Mouse (Mus musculus) embryonic facial prominence, embryonic 12.5 days (tissue): Measurements from ENCODE around the gene Il17re. TPM values are rescaled to one million over a fixed set of nuclear protein-coding genes. Genes with fewer than 3 reads are reported as not detected.

Experiments used
- ATAC-seq: fragments of 200-750 bp; cut with Nextera tagmentation; 2 replicates; pipeline ENCODE4 v1.8.0; 2017; ENCODE audit not compliant: insufficient number of reproducible peaks, insufficient read depth, low FRiP score, low TSS enrichment
- H3K27ac ChIP-seq: fragments of 300-500 bp; sonication (generic); 2 replicates; pipeline ENCODE4 v1.5.1; 2016; ENCODE audit warnings: mild to moderate bottlenecking
- H3K27me3 ChIP-seq: fragments of 300-500 bp; sonication (generic); 2 replicates; pipeline ENCODE4 v1.6.1; 2016; ENCODE audit warnings: mild to moderate bottlenecking, moderate library complexity
- H3K36me3 ChIP-seq: fragments of 300-500 bp; sonication (generic); 2 replicates; pipeline ENCODE4 v1.6.1; 2016; ENCODE audit warnings: mild to moderate bottlenecking
- H3K4me1 ChIP-seq: fragments of 300-500 bp; sonication (generic); 2 replicates; pipeline ENCODE4 v1.6.1; 2016
- H3K4me2 ChIP-seq: fragments of 300-500 bp; sonication (generic); replicated peaks from 2 replicates; pipeline ENCODE4 v1.6.1; 2016; ENCODE audit warnings: mild to moderate bottlenecking, moderate library complexity
- H3K4me3 ChIP-seq: fragments of 300-500 bp; sonication (generic); 2 replicates; pipeline ENCODE4 v1.5.1; 2016; ENCODE audit warnings: mild to moderate bottlenecking
- H3K9ac ChIP-seq: fragments of 300-500 bp; sonication (generic); 2 replicates; pipeline ENCODE4 v1.6.1; 2016; ENCODE audit warnings: mild to moderate bottlenecking, moderate library complexity
- H3K9me3 ChIP-seq: fragments of 300-500 bp; sonication (generic); 2 replicates; pipeline ENCODE4 v1.6.1; 2016; ENCODE audit warnings: mild to moderate bottlenecking, moderate library complexity
- WGBS: fragments of 180-500 bp; shearing (Covaris S2); methylation state at CpG from one replicate; pipeline ENCODE4 v1.1.7; 2016; 5-methylcytosine and 5-hydroxymethylcytosine counted together
- polyA plus RNA-seq: library from polyadenylated mRNA; unstranded; fragments of >200 nt; fragmentation: Nextera tagmentation; extraction: Ambion mirVana; gene quantifications from 2 replicates; pipeline ENCODE4 v1.2.1, GENCODE M21; 2016

Gene Il17re
- polyA plus RNA-seq = 3.4 and 3.9 TPM in 2 replicates

DNA sequence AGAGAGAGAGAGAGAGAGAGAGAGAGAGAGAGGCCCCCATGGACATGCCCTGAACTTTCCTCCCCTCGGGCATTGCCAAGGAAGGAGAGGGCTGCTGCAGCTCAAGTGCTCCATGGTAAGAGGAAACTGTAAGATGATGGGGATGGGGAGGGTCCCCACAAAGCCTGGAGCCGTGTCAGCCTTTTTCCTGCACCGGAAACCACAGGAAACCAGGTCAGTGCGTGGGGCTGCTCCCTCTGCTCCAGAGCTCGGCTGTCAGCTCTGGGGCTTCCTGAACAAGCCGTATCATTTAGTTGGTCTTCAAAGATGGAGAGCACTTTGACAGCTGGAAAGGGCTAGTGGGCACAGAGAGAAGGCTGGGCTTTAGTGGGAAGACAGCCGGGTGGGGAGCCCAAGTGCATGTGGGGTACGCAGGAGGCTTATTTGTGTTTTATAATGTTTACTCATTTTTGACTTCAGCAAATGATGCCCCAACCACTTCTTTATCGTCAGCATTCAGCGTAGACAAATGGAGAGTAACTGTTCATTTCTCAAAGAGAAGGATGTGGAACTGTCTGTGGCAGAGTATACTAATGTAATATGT lies at the start of gene Il17re:
Il17re (plus strand) TSS at position 533 of the 583 bp plus-strand sequence.
- Histone ChIP-seq H3K4me2 (no peak within 1 kb of the TSS), H3K36me3 (no peaks in the 10 kb centered on the region), H3K4me1 (no peaks in the 10 kb centered on the region), H3K4me3 (peak within 1 kb of the TSS; percentile 6; the same call in 1 of the 2 replicates), H3K9ac (no peak within 1 kb of the TSS), H3K9me3 (no peaks in the 10 kb centered on the region), H3K27me3 (no peaks in the 10 kb centered on the region), H3K27ac (no peak within 1 kb of the TSS)
- no peak for ATAC-seq
- 51% methylated on average over 10 of the region's 10 CpGs for WGBS

GRCm38 (mm10) chr6:113410001-113410400 lies 48.3 kb upstream of the Il17re start:
- Histone ChIP-seq H3K4me1 (peaks cover 5% of the 10 kb centered on the region; the same call in 1 of the 2 replicates), H3K27me3 (no peaks in the 10 kb centered on the region)
- 74% methylated on average over 1 of the region's 1 CpGs for WGBS

GRCm38 (mm10) chr6:113416416-113416815 lies 41.9 kb upstream of the Il17re start:
- peaks cover 23% of the 10 kb centered on the region for H3K36me3 ChIP-seq

More at GRCm38 (mm10) chr6:113410001-113410400, 48.3 kb upstream of the Il17re start:
- Histone ChIP-seq H3K27ac (no peak overlapping the region), H3K9ac (no peak overlapping the region), H3K4me2 (no peak overlapping the region), H3K4me3 (no peak overlapping the region), H3K9me3 (no peaks in the 10 kb centered on the region), H3K36me3 (peaks cover 11% of the 10 kb centered on the region)
- no peak for ATAC-seq

GRCm38 (mm10) chr6:113418441-113419198 lies 39.7 kb upstream of the Il17re start:
- Histone ChIP-seq H3K27ac (0 out of 2 replicates have a peak overlapping the region, but pooled peaks have one; percentile 7), H3K27me3 (no peaks in the 10 kb centered on the region), H3K9me3 (no peaks in the 10 kb centered on the region), H3K4me2 (peak overlapping the region; percentile 76), H3K9ac (peak overlapping the region; percentile 68), H3K4me3 (peak overlapping the region; percentile 53), H3K36me3 (peaks cover 20% of the 10 kb centered on the region), H3K4me1 (peaks cover 11% of the 10 kb centered on the region)
- WGBS = 11% methylated on average over 16 of the region's 16 CpGs
- ATAC-seq = peak; percentile 49; the same call in 1 of the 2 replicates

More at GRCm38 (mm10) chr6:113416416-113416815, 41.9 kb upstream of the Il17re start:
- Histone ChIP-seq H3K9ac (no peak overlapping the region), H3K9me3 (no peaks in the 10 kb centered on the region), H3K27ac (no peak overlapping the region), H3K4me1 (peaks cover 11% of the 10 kb centered on the region), H3K4me2 (no peak overlapping the region), H3K4me3 (no peak overlapping the region), H3K27me3 (no peaks in the 10 kb centered on the region)
- WGBS = 83% methylated on average over 5 of the region's 5 CpGs
- no peak for ATAC-seq

- Histone ChIP-seq H3K9me3 (no peaks in the 10 kb centered on the region), H3K4me2 (peak within 1 kb of the TSS; percentile 76), H3K36me3 (peaks cover 17% of the 10 kb centered on the region), H3K4me3 (peak within 1 kb of the TSS; percentile 53), H3K4me1 (peaks cover 11% of the 10 kb centered on the region), H3K27ac (0 out of 2 replicates have a peak within 1 kb of the TSS, but pooled peaks have one; percentile 7), H3K27me3 (no peaks in the 10 kb centered on the region), H3K9ac (peak within 1 kb of the TSS; percentile 68)
- under 1% methylated on average over 25 of the region's 25 CpGs for WGBS
- peak; percentile 94 for ATAC-seq
Measured at GRCm38 (mm10) chr6:113419199-113419587, 39.1 kb upstream of the Il17re start, which contains the start of gene Rpusd3. Gene Rpusd3, minus strand, starts transcription at chr6:113419340.

- Histone ChIP-seq H3K9ac (no peak overlapping the region), H3K9me3 (no peaks in the 10 kb centered on the region), H3K4me3 (no peak overlapping the region), H3K4me2 (no peak overlapping the region), H3K4me1 (peaks cover 7% of the 10 kb centered on the region), H3K27me3 (no peaks in the 10 kb centered on the region), H3K27ac (no peak overlapping the region), H3K36me3 (no peaks in the 10 kb centered on the region)
- WGBS = 71% methylated on average over 4 of the region's 4 CpGs
- ATAC-seq = no peak
Measured at GRCm38 (mm10) chr6:113423000-113423399, 35.3 kb upstream of the Il17re start.

DNA sequence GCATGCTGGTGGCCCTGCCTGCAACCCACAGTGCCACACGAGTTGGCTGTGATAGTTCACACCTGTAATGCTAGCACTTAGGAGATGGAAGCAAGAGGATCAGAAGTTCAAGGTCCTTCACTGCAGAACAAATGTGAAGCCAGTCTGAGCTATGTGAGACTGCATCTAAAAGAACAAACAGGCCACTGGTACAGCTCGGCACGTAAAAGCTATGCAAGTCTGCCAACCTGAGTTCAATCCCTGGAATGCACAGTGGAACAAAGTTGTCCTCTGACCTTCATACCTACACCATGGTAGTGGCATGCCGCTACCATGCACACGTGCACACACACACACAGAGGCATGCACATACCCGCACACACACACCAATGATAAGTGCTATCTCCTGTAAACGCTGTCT lies 34.1 kb upstream of the Il17re start:
- ATAC-seq = no peak
- Histone ChIP-seq H3K4me3 (no peak overlapping the region), H3K9ac (no peak overlapping the region), H3K9me3 (no peaks in the 10 kb centered on the region), H3K27me3 (no peaks in the 10 kb centered on the region), H3K27ac (no peak overlapping the region), H3K36me3 (no peaks in the 10 kb centered on the region), H3K4me1 (no peaks in the 10 kb centered on the region), H3K4me2 (no peak overlapping the region)
- WGBS = 83% methylated on average over 7 of the region's 7 CpGs

- no peaks in the 10 kb centered on the region for H3K9me3 ChIP-seq
- WGBS = 87% methylated on average over 4 of the region's 4 CpGs
- no peak overlapping the region for H3K4me3 ChIP-seq
- H3K4me1 ChIP-seq = no peaks in the 10 kb centered on the region
- ATAC-seq = no peak
- H3K36me3 ChIP-seq = no peaks in the 10 kb centered on the region
- H3K27ac ChIP-seq = no peak overlapping the region
- H3K27me3 ChIP-seq = no peaks in the 10 kb centered on the region
- H3K4me2 ChIP-seq = no peak overlapping the region
- H3K9ac ChIP-seq = no peak overlapping the region
Measured at GRCm38 (mm10) chr6:113426696-113427095, 31.6 kb upstream of the Il17re start.

- WGBS = 63% methylated on average over 3 of the region's 3 CpGs
Measured at GRCm38 (mm10) chr6:113427397-113427796, 30.9 kb upstream of the Il17re start.

DNA sequence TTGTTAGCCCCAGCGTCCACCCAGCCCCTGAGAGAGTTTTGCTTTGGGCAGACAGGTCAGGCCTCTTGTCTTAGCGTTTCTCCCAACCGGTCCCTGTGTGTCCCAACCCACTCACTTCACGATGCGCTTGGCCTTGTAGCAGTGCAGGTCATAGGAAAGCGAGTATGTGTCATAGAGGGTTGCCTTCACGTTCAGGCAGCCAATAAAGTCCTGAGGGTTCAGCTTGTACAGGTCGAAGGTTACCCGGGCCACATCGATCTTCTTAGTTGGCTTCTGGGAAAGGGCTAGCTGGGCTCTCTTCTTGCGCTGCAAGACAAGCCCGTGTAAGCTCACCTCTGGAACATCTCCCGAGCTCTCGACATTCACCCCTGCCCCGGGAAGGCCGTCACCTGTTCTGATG lies 30.3 kb upstream of the Il17re start:
- 88% methylated on average over 16 of the region's 16 CpGs for WGBS
- H3K4me1 ChIP-seq = no peaks in the 10 kb centered on the region
- H3K9me3 ChIP-seq = no peaks in the 10 kb centered on the region
- no peak overlapping the region for H3K4me3 ChIP-seq
- no peak overlapping the region for H3K9ac ChIP-seq
- H3K4me2 ChIP-seq = no peak overlapping the region
- H3K27ac ChIP-seq = no peak overlapping the region
- ATAC-seq = no peak
- H3K27me3 ChIP-seq = no peaks in the 10 kb centered on the region
- H3K36me3 ChIP-seq = no peaks in the 10 kb centered on the region

More at GRCm38 (mm10) chr6:113427397-113427796, 30.9 kb upstream of the Il17re start:
- H3K4me3 ChIP-seq = no peak overlapping the region
- H3K4me2 ChIP-seq = no peak overlapping the region
- H3K9me3 ChIP-seq = no peaks in the 10 kb centered on the region
- H3K4me1 ChIP-seq = no peaks in the 10 kb centered on the region
- no peak overlapping the region for H3K9ac ChIP-seq
- no peak for ATAC-seq
- no peaks in the 10 kb centered on the region for H3K36me3 ChIP-seq
- H3K27ac ChIP-seq = no peak overlapping the region
- no peaks in the 10 kb centered on the region for H3K27me3 ChIP-seq

DNA sequence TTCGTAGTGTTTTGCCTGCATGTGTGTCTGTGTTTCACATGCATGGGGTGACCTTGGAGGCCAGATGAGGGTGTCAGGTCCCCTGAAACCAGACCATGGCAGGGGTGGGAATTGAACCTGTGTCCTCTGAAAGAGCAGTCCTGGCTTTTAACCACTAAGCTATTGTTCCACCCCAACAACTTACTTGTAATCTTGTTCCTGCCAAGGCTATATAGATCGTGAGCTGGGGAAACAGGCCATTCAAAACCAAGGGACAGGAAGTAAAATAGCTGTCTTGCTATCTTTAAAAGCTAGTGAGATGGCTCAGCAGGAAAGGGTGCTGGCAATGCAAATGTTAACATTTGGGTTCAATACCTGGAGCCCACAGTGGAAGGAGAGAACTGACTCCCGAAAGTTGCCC lies 28.3 kb upstream of the Il17re start:
- 80% methylated on average over 3 of the region's 3 CpGs for WGBS
- Histone ChIP-seq H3K4me3 (no peak overlapping the region), H3K27me3 (no peaks in the 10 kb centered on the region), H3K4me1 (no peaks in the 10 kb centered on the region), H3K9ac (no peak overlapping the region), H3K9me3 (no peaks in the 10 kb centered on the region), H3K36me3 (no peaks in the 10 kb centered on the region), H3K4me2 (no peak overlapping the region), H3K27ac (no peak overlapping the region)
- no peak for ATAC-seq

- 54% methylated on average over 3 of the region's 3 CpGs for WGBS
- no peaks in the 10 kb centered on the region for H3K27me3 ChIP-seq
- no peak for ATAC-seq
- H3K4me2 ChIP-seq = no peak overlapping the region
- no peak overlapping the region for H3K9ac ChIP-seq
- H3K36me3 ChIP-seq = no peaks in the 10 kb centered on the region
- no peak overlapping the region for H3K4me3 ChIP-seq
- H3K27ac ChIP-seq = no peak overlapping the region
- H3K9me3 ChIP-seq = no peaks in the 10 kb centered on the region
- H3K4me1 ChIP-seq = no peaks in the 10 kb centered on the region
Measured at GRCm38 (mm10) chr6:113430846-113431245, 27.4 kb upstream of the Il17re start.
